Mouse (Mus musculus): ENCODE measurements around the gene Mex3a. TPM values are rescaled to one million over a fixed set of nuclear protein-coding genes. Genes with fewer than 3 reads are reported as not detected.

Mex3a gene
- polyA plus RNA-seq, 1 experiment from 2014 or later: 34.8 TPM

- 37% methylated on average over 9 of the region's 9 CpGs for WGBS
- Histone ChIP-seq H3K27ac (no peak overlapping the region), H3K36me3 (peaks cover 37% of the 10 kb centered on the region), H3K4me3 (no peak overlapping the region), H3K27me3 (ENCODE audit: low read depth, poor library complexity, severe bottlenecking) (no peaks in the 10 kb centered on the region), H3K4me1 (peaks cover 16% of the 10 kb centered on the region), H3K9me3 (replicated peaks) (no peaks in the 10 kb centered on the region)
- peak; percentile 83 for DNase-seq (ENCODE audit: low spot score)
Observed at GRCm38 (mm10) chr3:88521803-88522331, 10.3 kb upstream of the Mex3a start.

- Histone ChIP-seq H3K4me1 (peaks cover 26% of the 10 kb centered on the region), H3K9me3 (replicated peaks) (no peaks in the 10 kb centered on the region)
- 88% methylated on average over 8 of the region's 8 CpGs for WGBS
Observed at GRCm38 (mm10) chr3:88523027-88523426, 9.2 kb upstream of the Mex3a start.

GRCm38 (mm10) chr3:88525021-88525420 lies 7.2 kb upstream of the Mex3a start:
- 88% methylated on average over 5 of the region's 5 CpGs for WGBS
- Histone ChIP-seq H3K27me3 (ENCODE audit: low read depth, poor library complexity, severe bottlenecking) (no peaks in the 10 kb centered on the region), H3K4me3 (no peak overlapping the region), H3K9me3 (replicated peaks) (no peaks in the 10 kb centered on the region), H3K36me3 (peaks cover 46% of the 10 kb centered on the region), H3K27ac (no peak overlapping the region), H3K4me1 (peaks cover 41% of the 10 kb centered on the region)
- DNase-seq (ENCODE audit: low spot score): no peak

More at GRCm38 (mm10) chr3:88523027-88523426, 9.2 kb upstream of the Mex3a start:
- no peak for DNase-seq (ENCODE audit: low spot score)
- H3K27ac ChIP-seq: no peak overlapping the region
- peaks cover 42% of the 10 kb centered on the region for H3K36me3 ChIP-seq
- no peak overlapping the region for H3K4me3 ChIP-seq
- no peaks in the 10 kb centered on the region for H3K27me3 ChIP-seq (ENCODE audit: low read depth, poor library complexity, severe bottlenecking)

GRCm38 (mm10) chr3:88526157-88527131 lies 5.8 kb upstream of the Mex3a start:
- 35% methylated on average over 17 of the region's 17 CpGs for WGBS
- 0 out of 2 replicates have a peak overlapping the region, but pooled peaks have one; percentile 20 for H3K4me3 ChIP-seq

GRCm38 (mm10) chr3:88527565-88527964 lies 4.6 kb upstream of the Mex3a start:
- H3K9me3 ChIP-seq (replicated peaks): no peaks in the 10 kb centered on the region
- peak; percentile 37 for DNase-seq (ENCODE audit: low spot score)
- H3K4me3 ChIP-seq: peak overlapping the region; percentile 33
- peak overlapping the region; percentile 72 for H3K27ac ChIP-seq
- peaks cover 40% of the 10 kb centered on the region for H3K36me3 ChIP-seq
- H3K4me1 ChIP-seq: peaks cover 48% of the 10 kb centered on the region
- WGBS: 17% methylated on average over 8 of the region's 8 CpGs
- H3K27me3 ChIP-seq (ENCODE audit: low read depth, poor library complexity, severe bottlenecking): no peaks in the 10 kb centered on the region

More at GRCm38 (mm10) chr3:88526157-88527131, 5.8 kb upstream of the Mex3a start:
- peak; percentile 97 for DNase-seq (ENCODE audit: low spot score)
- Histone ChIP-seq H3K27me3 (ENCODE audit: low read depth, poor library complexity, severe bottlenecking) (no peaks in the 10 kb centered on the region), H3K9me3 (replicated peaks) (no peaks in the 10 kb centered on the region), H3K36me3 (peaks cover 46% of the 10 kb centered on the region), H3K27ac (no peak overlapping the region), H3K4me1 (peaks cover 48% of the 10 kb centered on the region)

- peaks cover 49% of the 10 kb centered on the region for H3K4me1 ChIP-seq
- peaks cover 32% of the 10 kb centered on the region for H3K36me3 ChIP-seq
- H3K4me3 ChIP-seq: no peak overlapping the region
- H3K27ac ChIP-seq: no peak overlapping the region
- H3K9me3 ChIP-seq (replicated peaks): no peaks in the 10 kb centered on the region
- 88% methylated on average over 11 of the region's 11 CpGs for WGBS
- H3K27me3 ChIP-seq (ENCODE audit: low read depth, poor library complexity, severe bottlenecking): no peaks in the 10 kb centered on the region
- no peak for DNase-seq (ENCODE audit: low spot score)
Observed at GRCm38 (mm10) chr3:88528646-88529045, 3.5 kb upstream of the Mex3a start.

- no peaks in the 10 kb centered on the region for H3K9me3 ChIP-seq (replicated peaks)
- H3K4me3 ChIP-seq: peak overlapping the region; percentile 86
- DNase-seq (ENCODE audit: low spot score): peak; percentile 53
- WGBS: 34% methylated on average over 7 of the region's 7 CpGs
- no peaks in the 10 kb centered on the region for H3K27me3 ChIP-seq (ENCODE audit: low read depth, poor library complexity, severe bottlenecking)
- peaks cover 56% of the 10 kb centered on the region for H3K4me1 ChIP-seq
- peak overlapping the region; percentile 100 for H3K27ac ChIP-seq
- peaks cover 32% of the 10 kb centered on the region for H3K36me3 ChIP-seq
Observed at GRCm38 (mm10) chr3:88529204-88530000, 2.8 kb upstream of the Mex3a start.

GRCm38 (mm10) chr3:88530082-88530864 lies 1.9 kb upstream of the Mex3a start:
- DNase-seq (ENCODE audit: low spot score): peak; percentile 71

GRCm38 (mm10) chr3:88531348-88532298 lies 572 bp upstream of the Mex3a start:
- no peaks in the 10 kb centered on the region for H3K9me3 ChIP-seq (replicated peaks)
- peak overlapping the region; percentile 100 for H3K27ac ChIP-seq
- WGBS: under 1% methylated on average over 62 of the region's 63 CpGs
- H3K36me3 ChIP-seq: peaks cover 41% of the 10 kb centered on the region
- peak overlapping the region; percentile 86 for H3K4me3 ChIP-seq
- H3K4me1 ChIP-seq: peaks cover 70% of the 10 kb centered on the region
- H3K27me3 ChIP-seq (ENCODE audit: low read depth, poor library complexity, severe bottlenecking): no peaks in the 10 kb centered on the region
- DNase-seq (ENCODE audit: low spot score): peak; percentile 94

More at GRCm38 (mm10) chr3:88530082-88530864, 1.9 kb upstream of the Mex3a start:
- WGBS: 10% methylated on average over 11 of the region's 11 CpGs
- Histone ChIP-seq H3K27ac (peak overlapping the region; percentile 100), H3K27me3 (ENCODE audit: low read depth, poor library complexity, severe bottlenecking) (no peaks in the 10 kb centered on the region), H3K4me1 (peaks cover 65% of the 10 kb centered on the region), H3K9me3 (replicated peaks) (no peaks in the 10 kb centered on the region), H3K36me3 (peaks cover 32% of the 10 kb centered on the region), H3K4me3 (peak overlapping the region; percentile 86)

- Histone ChIP-seq H3K9me3 (replicated peaks) (no peaks in the 10 kb centered on the region), H3K4me3 (peak overlapping the region; percentile 86), H3K36me3 (peaks cover 49% of the 10 kb centered on the region), H3K27me3 (ENCODE audit: low read depth, poor library complexity, severe bottlenecking) (no peaks in the 10 kb centered on the region), H3K4me1 (peaks cover 71% of the 10 kb centered on the region), H3K27ac (peak overlapping the region; percentile 100)
- under 1% methylated on average over 40 of the region's 40 CpGs for WGBS
- DNase-seq (ENCODE audit: low spot score): peak; percentile 77
Observed at GRCm38 (mm10) chr3:88532689-88533511, 705 bp downstream of the Mex3a start.

Measured in limb, embryonic 10.5 days (tissue).